Mouse (Mus musculus) brain, embryonic 18.5 days (tissue): ENCODE results near the gene Sycn.

ENCODE experiments used
- DNase-seq: peaks from one replicate; pipeline ENCODE4 v3.0.0-alpha.2; 2012; ENCODE audit warnings: low read depth, low spot score

The Sycn gene

DNA sequence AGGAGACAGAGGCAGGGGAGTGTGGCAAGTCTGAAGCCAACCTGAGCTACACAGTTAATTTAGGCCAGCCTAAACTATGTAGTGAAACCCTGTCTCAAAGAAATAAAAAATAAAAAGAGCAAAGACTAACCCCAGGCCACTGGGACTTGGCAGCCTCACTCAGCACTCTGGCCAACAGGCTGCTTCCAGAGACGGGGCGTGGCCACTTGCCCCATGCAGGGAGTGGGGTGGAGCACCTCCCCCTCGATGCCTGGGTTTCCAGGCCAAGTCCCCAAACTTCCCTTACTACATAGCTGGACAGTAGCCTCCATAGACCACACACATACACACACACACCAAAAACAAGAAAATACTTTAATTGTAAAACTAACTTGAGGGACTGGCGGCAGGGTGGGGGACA lies 17.8 kb downstream of the Sycn start:
- no peak for DNase-seq

DNA sequence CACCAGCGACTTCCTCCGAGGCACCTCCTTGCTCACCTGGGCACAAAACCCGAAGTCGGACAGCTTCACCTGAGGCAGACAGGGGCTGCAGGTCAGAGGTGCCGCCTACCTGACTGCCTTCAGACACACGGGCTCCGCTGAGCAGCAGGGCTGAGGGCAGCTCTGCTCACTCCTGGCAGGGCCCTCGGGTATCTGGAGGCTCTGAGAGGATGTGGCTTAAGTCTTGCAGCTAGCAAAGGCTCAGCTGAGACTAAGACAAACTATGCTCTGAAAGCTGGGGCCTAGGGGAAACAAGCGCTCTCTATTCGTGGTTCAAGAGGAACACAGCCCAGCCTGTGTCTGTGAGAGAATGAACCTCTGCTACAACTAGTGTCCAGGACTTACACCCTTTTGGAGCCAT lies 20.2 kb downstream of the Sycn start:
- DNase-seq, result no peak

DNA sequence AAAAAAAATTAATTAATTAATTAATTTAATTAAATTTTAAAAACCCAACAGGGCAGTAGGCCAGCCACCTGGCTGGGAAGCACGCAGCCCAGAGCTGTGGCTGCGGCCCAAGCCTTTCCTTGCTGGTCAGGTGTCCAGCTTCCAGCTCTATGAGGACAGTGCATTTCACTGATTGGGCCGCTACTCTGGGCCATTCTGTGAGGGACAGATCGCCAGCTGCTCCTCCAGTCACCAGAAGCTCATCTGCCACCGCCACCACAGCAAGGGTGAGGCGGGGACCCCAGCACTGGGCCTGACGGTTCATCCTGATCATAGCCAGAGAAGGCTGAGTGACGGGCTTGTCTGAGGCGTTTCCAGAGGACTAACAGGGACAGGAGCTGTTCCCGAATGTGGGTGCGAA lies 21.3 kb downstream of the Sycn start:
- DNase-seq, result no peak

DNA sequence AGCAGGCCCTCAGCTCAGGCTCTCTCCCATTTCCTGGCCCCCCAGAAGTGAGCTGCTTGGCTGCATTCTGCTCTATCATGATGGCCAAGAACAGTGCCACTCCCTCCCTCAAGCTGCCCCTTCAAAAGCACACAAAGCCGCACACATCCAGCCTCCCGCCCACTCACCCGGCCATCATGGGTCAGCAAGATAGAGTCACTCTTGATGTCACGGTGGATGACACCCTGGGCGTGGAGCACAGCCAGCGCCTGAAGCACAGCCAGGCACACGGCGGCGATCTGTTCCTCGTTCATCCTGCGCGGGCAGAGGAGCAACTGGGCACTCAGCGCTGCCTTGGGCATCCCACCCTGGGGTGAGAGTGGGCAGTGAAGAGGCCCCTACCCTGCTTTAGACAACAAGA lies 21.7 kb downstream of the Sycn start:
- no peak for DNase-seq

DNA sequence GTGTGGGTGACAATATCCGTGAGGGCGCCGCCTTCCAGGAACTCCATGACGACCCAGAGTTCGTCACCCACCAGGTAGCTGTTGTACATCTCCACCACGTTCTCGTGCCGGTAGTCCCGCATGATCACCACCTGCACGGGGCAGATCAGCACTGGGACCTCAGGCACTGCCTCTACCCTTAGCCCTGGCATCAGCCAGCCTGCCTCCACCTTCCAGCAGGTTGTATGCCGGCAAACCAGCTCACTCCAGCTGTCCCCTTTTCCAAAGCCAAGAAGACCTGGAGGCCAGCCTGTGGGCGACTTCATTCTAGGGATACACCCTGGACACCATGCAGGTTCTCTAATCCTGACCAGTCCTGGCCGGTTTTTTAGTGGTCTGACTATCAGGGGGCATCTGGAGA lies 22.3 kb downstream of the Sycn start:
- DNase-seq, result no peak

DNA sequence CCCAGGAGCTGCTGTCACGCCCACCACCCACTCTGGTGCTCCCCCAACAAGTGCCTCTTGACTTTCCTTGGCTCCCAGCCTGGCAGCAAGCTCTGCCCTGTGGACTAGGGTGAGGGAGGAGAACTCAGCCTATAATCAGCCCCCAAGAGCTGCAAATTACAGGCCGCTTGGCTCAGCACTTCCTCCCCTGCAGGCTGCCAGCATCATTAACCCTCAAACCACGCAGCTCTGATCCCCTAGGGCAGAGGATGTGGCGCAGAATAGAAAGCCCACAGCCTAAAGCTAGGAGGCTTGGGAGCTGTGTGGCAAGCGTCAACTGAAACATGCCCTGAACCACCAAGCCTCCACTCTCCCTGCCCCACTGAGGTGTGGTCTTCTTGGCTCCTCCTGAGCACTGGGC lies 24.7 kb downstream of the Sycn start:
- no peak for DNase-seq

DNA sequence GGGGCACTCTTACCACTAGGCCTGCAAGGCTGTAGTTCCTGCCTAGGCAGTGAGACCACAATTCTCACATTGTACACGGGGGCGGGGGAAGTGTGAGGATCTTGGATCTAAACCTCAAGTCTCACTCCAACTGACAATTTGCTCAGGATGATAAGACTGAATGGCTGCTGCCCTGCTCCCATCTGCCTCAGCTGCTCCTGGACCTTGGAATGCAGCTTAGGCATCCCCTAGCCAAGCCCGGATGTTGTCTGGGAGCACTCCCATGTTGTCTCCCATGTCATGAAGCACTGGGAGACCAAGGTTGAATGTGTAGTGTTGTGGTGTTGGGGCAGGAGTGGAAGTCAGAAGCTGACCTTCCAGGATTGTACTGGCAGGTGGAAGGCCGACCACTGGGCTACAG lies 26.9 kb downstream of the Sycn start:
- DNase-seq, result no peak

DNA sequence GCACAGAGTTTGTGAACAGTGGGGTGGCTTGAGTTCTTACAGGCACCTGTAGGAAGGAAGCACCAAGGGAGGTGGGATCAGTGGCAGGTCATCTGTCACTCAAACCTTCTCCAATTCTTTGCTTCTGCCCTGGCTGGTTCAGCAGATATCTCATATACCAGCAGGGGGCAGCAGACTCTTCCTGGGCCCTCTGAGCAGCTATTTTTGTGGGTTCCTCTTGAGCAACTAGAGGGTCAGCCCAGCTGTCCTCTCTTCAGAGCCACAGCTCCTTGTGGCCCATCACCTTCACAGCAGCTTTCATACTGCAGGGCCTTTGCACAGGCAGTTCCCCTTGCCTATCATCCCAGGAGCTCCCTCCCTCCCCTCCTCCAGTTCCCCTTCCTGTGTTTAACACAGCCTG lies 27.6 kb downstream of the Sycn start:
- DNase-seq, result no peak

DNA sequence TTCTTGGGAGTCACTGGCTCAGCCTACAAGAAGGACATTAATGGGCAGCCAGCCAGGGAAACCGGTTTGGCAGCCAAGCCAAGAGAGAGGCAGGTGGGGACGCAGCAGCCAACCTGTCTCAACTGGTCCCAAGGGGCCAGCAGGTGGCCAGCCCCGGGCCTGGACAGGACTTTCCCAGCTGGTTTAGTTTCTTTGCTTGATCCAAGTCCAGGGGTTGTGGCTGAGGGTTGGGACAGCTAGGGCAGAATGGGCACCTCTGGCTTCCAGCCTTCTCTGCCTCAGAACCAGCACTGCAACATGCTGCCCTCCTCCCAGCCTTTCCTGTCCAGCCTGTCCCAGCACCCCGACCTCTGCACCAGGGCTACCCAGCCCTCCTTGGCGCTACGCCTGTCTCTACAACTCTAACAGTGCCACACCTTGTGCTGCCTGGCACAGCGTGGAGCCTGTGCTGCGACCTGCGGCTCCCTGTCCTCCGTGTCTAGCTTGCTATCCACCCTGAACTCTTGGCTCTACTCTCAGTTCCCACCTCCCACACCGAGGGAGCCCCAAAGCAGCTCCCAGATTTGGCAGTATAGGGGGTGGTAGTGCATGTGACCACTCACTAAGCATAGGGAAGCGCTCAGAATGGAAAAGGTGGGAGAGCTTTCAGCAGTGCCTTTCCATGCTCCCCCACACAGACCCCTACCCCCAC lies 29.8 kb downstream of the Sycn start:
- DNase-seq, result no peak

DNA sequence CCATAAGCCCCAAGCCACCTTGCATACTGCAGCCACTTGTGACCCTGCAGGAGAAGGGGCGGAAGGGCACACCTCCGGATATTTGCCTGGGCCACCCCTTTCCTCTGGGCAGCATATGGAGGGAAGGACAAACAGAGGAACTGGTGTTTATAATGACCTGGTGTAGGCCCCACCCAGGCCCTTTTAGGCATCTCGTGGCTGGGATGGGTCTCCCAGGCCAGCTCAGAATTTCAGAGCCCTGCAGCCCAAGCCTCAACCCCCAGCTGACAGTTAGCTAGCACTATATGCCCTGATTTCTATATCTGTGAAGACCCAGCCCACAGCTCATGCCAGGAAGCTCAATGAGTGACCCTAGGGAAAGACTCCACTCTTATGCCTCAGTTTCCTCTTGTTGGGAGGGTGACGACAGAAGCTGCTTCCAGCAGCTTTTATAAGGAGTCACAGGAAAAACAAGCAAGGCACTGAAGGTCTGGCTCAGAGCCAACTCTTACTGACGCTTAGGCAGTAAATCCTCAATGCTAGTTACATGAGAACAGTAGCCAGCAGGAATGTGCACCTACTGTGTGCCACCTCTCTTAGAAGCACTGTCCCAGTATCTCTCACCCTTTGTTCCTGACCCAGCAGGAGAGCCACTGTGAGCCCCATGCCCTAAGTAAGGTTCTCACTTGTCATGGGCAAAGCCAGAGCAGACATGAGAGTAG lies 30.4 kb downstream of the Sycn start:
- DNase-seq, result no peak

DNA sequence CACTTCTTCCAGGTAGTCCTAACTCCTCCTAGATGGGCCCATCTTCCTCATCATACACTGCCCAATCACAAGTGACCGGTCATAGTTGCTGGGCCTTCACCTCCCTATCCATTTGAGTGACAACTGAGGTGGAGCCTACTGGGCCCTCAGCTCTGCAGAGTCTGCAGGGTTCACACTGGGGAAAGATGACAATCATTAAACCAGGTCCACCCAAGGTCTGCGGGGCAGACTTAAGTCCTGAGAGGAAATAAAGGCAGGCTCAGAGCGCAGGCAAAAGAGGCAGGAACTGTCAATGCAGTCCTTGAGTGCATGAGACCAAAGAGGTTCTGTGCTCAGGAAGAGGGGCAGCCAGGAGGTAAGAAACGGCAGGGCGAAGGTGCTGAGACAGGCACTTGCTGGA lies 32.0 kb downstream of the Sycn start:
- no peak for DNase-seq

DNA sequence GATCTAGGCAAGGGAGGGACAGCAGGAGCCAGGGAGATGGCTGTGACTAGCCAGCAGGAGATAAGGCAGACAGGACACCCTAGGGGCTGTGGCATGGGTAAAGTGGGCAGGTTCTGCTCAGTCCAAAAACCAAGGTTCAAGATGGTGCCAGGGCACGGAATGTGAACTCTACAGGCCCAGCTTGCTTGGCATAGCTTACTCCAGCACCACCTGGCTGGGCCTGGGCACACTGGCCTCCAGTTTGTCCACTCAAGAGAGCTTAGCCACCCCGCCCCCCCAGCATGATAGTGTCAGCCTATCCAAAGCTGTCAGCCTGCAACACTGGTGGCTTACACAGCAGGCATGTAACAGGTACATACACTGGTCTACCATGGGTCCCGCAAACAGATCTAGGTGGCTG lies 32.6 kb downstream of the Sycn start:
- DNase-seq, result no peak

DNA sequence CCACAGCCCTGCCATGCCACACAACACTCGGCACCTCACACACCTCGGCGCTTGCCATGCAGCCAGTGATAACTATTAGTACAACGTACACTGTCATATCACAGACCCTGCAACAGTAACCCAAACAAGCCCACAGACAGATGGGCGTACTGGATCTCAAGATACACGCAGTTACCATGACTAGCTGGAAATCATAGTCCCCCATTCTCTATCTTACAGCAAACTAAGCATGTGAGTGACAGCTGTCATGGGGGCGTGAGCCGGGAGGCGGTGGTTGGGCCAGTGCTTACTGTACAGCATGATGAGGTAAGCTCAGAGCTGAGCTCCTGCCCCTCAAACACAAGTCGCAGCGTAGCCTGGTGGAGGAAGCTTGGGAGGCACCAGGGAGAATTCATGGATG lies 34.9 kb downstream of the Sycn start:
- DNase-seq, result no peak

DNA sequence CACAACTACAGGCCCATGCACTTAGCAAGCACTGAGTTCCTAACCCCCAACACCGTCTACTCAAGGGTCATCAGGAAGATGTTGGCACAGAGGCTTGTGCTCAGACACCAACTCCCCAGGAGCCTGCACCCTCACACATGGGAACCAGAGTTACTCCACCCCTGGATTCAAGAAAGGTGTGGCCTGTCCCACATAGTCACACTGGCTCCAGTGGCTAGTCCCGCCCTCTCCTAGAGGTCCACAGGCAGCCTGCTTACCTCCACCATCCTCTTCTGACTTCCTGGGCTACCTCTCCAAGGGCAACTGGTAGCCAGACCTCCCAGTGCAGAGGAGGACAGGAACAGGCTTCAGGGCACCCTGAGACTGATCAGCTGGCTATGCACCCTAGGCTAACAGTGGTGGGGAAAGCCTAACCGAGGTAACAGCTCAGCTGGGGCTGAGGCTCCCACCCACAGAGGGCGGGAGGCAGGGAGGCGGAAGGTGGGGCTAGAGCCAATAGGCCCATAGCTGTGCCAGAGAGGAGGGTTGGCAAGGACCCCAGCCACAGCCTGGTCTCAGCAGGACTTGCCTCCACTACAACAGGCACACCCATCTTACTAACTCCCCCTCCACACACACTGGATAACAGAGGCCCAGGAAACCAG lies 35.7 kb downstream of the Sycn start:
- no peak for DNase-seq

DNA sequence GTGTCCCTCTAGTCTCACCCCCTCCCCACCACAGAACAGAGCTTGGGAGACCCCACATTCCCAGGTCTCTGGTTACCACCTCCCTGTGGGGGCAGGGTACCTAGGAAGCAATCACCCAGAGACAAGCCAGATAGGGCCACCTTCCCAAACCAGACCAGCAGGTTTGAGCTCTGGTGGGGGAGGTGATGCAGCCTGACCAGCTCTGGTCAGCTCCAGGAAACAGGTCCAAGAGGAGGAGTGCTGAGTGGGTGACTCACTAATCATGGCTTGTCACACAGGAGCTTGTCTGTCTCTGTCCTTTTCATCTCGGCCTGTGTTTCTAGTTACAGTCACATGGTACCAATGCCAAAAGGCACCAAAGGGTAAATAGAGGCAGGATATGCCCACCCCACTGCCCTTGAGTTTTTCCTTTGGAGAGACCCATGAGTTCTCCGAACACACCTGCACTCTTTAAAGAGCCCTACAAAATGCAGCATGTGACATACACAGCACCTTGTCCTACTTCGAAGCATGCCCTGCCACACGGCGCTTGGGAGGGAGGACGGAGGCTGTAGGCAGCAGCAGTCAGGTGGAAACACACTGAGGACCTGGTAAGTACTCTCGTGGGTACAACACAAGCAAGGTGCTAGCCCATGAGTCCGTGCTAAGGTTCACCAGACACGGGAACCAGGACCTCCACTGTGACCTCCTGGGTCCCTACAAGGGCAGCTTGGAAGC lies 37.3 kb downstream of the Sycn start:
- no peak for DNase-seq

DNA sequence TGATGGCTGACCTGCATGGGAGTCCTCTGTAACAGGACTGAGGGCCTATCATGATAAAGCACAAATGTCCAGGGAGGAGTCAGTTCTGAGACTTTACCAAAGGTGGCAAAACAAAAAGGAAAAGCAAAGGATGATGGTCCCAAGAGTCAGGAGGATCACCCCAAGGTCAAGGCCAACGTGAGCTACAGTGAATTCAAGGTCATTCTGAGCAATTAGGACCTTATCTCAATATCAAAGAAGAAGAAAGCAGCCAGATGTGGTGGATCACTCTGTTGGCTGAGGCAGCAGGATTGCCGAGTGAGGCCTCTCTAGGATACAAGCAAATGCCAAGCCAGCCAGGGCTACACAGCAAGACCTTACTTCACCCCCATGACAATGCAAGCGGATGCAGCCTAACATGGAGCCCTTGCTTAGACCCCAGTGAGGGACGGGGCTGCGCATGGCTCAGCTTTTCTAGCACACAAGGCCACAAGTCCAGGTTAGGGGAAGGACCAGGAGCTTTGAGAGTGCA lies 37.9 kb downstream of the Sycn start:
- DNase-seq, result no peak

DNA sequence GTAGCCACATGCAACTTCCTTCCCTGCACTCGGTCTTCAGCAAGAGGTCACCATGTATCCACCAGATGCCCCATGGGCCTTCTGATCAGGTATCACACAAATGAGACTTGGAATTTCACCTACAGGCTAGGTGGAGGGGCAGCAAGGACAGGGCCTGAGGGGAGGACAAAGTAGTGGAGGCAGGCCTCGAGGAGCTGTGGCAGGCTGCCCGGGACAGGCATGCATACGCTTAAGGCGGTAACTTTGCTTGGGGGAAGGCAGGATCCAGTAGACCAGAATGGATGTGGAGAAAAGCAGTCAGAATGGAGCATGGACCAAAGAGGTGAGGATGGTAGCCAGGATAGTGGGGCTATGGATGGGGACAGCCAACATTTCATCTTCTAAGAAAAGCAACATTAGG lies 39.1 kb downstream of the Sycn start:
- no peak for DNase-seq

DNA sequence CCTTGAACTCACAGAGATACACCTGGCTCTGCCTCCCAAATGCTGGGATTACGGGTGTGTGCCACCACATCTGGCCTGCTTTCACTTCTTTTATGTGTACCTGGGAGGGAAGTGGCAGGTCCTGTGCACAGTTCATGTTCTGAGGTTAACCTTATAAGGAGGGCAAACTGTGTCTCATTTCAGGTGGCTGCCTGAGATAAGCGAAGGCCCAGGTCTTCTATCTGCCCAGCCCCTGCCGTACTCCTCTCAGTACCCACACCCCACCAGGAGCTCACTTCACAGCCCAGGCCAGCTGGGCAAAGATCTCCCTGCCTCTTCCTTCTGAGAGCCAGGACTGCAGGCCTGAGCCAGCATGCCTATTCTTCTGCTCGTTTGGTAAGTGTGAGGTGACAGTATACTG lies 41.0 kb downstream of the Sycn start:
- no peak for DNase-seq

DNA sequence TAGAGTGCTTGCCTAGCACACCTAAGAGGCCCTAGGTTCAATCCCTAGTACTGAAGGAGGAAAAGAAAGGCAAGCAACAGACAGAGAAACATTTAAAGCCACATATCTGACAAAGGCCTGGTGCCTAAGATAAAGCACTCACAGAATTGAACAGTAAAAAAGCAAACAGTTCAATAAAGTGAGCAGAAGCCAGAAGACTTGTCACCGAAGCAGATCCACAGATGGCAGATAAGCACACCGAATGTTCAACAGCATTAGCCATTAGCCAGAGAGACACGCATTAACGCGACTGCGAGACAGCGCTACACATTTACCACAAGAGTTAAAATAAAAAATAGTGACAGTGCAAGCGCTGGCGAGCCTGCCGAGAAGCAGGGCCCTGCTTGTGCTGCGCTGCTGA lies 42.2 kb downstream of the Sycn start:
- DNase-seq, result no peak

DNA sequence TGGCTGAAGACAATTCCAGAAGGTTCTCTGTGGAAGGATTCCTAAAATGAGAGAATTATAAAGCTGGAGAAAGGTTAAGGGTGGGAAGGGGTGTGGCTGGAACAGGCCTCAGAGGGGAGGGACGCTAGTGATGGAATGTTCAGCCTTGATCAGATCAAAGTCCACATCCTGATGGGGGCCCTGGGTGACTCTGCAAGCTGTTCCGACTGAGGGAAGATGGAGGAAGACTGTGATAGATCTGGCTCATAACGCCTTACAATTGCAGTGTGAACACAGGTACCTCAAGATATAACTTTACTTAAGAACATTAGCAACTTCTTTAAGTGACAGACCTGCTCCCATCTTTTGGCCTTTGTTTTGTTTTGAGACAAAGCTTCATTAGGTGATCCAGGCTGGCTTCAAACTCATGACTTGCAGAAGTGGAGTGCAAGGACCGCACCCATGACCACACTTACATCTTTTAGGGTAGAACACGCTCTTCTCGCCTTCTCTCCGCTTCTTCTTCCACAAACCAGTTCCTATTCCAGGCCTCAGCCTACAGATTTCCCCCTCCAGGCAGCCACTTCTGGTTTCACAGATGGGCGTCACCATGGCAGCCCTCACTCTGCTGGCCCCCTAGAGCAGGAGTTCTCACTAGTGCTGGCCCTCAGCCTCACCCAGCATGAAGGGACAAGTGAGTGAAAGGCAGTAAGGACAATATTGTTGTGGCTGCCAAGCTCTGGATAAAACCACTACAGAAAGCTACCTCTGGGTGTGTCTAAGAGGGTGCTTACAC lies 43.1 kb downstream of the Sycn start:
- no peak for DNase-seq

DNA sequence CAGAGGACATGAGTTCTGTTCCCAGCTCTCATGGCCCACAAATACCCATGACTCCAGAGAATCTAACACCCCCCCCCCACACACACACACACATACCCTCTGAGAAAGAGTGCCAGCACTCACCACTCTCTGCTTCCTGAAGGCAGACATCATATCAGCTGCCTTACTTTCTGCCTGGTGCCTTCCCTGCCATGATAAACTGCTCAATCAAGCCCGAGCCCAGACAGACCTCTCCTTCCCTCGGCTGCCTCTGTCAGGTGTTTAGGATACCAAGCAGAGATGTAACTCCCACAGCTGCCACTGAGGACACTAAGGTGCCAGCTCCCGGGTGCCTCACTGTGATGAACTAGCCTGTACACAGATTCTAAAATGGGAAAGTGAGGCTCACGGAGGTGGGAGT lies 43.8 kb downstream of the Sycn start:
- DNase-seq, result no peak

DNA sequence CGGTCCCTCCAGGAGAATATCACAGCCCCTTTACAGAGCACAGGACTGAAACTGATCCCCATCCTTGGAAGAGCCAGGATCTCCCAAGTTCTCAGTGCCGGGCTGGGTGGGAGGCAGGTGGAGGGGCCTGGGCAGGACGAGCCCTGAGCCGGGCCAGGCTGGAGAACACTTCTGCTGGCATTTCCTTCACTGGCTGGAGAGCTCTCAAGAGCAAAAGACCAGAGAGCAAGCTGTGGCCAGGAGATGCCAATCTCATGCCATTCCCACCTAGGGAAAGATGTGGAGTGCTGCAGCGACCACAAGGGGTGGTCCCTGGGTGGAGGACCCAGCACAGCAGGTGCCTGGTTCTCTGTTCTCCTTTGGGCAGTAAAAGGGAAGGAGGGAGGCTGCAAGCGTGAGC lies 44.3 kb downstream of the Sycn start:
- no peak for DNase-seq
